ENCODE assay signal across 22 mouse cellular contexts in genomic region chr6:113444207-113444965, GRCm38 (mm10). TPM values are rescaled to one million over a fixed set of nuclear protein-coding genes. Genes with fewer than 3 reads are reported as not detected.
DNase-seq lines count a peak whose midpoint lies in the region; ATAC-seq and TF ChIP-seq lines count a peak whose summit lies in the region.
"Had no signal": no experiment of that assay in that cellular context is flagged by ENCODE, and none has a peak within 500 bp of the region (broad histone marks: within the 10 kb centered on the region; RNA-seq: fewer than 3 reads in every experiment).

No protein-coding gene starts in this region.

- no peaks in the 10 kb centered on the region for H3K27me3 ChIP-seq in kidney, adult 2 months (replicated peaks; ENCODE audit: control insufficient read depth, insufficient read depth, low read length)
- no peaks in the 10 kb centered on the region for H3K27me3 ChIP-seq in kidney, embryonic 14.5 days (ENCODE audit: control insufficient read depth, insufficient read depth, low read length)
- no peaks in the 10 kb centered on the region for H3K27me3 ChIP-seq in stomach, embryonic 15.5 days (replicated peaks)
- H3K27me3 ChIP-seq: hindbrain, embryonic 15.5 days; liver, embryonic 13.5 days; lung, embryonic 15.5 days; midbrain, embryonic 12.5 days had no signal

- WGBS in kidney, adult 2 months: 37% methylated on average over 7 of the region's 8 CpGs
- WGBS in kidney, embryonic 14.5 days: 72% methylated on average over 6 of the region's 8 CpGs
- 66% methylated on average over 8 of the region's 8 CpGs for WGBS in stomach, embryonic 15.5 days

- no peaks in the 10 kb centered on the region; the same call in 1 of the 2 replicates for H3K36me3 ChIP-seq in kidney, adult 2 months (ENCODE audit: control insufficient read depth, insufficient read depth, low read length)
- H3K36me3 ChIP-seq in kidney, embryonic 14.5 days (ENCODE audit: control insufficient read depth, insufficient read depth, low read length): peaks cover 34% of the 10 kb centered on the region
- peaks cover 28% of the 10 kb centered on the region for H3K36me3 ChIP-seq in stomach, embryonic 15.5 days

- DNase-seq in kidney, adult 2 months: peak; percentile 70
- DNase-seq in kidney, postnatal 25 days: no peak
- DNase-seq in MN1 (ENCODE audit: low spot score): peak; percentile 22
- DNase-seq in frontal cortex, postnatal 36 days (ENCODE audit: low spot score in 2 of 2): no peak
- no peak for DNase-seq in heart, postnatal 36 days
- no peak for DNase-seq in cerebellum, postnatal 25 days
- DNase-seq: adrenal gland, postnatal 10 days; B cell, adult 2 months; cerebellum, postnatal 14 days; embryo, embryonic 11 days; forebrain, postnatal 0 days; left cerebral cortex, postnatal 4 days; liver, embryonic 13.5 days; right cerebral cortex, postnatal 25 days had no signal

- H3K9ac ChIP-seq in kidney, embryonic 14.5 days (ENCODE audit: low read depth, low read length): no peak overlapping the region
- no peak overlapping the region for H3K9ac ChIP-seq in stomach, embryonic 15.5 days
- H3K9ac ChIP-seq: forebrain, postnatal 0 days; hindbrain, embryonic 15.5 days; midbrain, embryonic 12.5 days had no signal

- H3K4me1 ChIP-seq in kidney, adult 2 months (ENCODE audit: control insufficient read depth, insufficient read depth, low read length): peaks cover 15% of the 10 kb centered on the region
- H3K4me1 ChIP-seq in kidney, embryonic 14.5 days (ENCODE audit: control insufficient read depth, insufficient read depth, low read length): peaks cover 6% of the 10 kb centered on the region; the same call in 1 of the 2 replicates
- no peaks in the 10 kb centered on the region for H3K4me1 ChIP-seq in stomach, embryonic 15.5 days

- no peak overlapping the region for H3K4me2 ChIP-seq in kidney, embryonic 14.5 days (replicated peaks; ENCODE audit: low read depth, low read length)
- no peak overlapping the region for H3K4me2 ChIP-seq in stomach, embryonic 15.5 days

- TF ChIP-seq CTCF in kidney, adult 2 months (conservative IDR thresholded peaks at IDR 0.05; ENCODE audit: insufficient read depth, insufficient read length, low read depth, low read length): no peak

- ATAC-seq in kidney, embryonic 14.5 days (ENCODE audit: low FRiP score, low TSS enrichment): peak; percentile 19; the same call in 1 of the 2 replicates
- ATAC-seq in stomach, embryonic 15.5 days (ENCODE audit: insufficient read depth, low FRiP score, low read depth): no peak
- ATAC-seq: forebrain, postnatal 0 days had no signal

- intact Hi-C loops in heart, postnatal 36 days (cut with DNase I): no loop called here

- no peak overlapping the region for H3K4me3 ChIP-seq in kidney, adult 2 months (ENCODE audit: insufficient read depth, low read depth, low read length)
- H3K4me3 ChIP-seq in kidney, embryonic 14.5 days (ENCODE audit: low read length): no peak overlapping the region
- no peak overlapping the region for H3K4me3 ChIP-seq in stomach, embryonic 15.5 days (replicated peaks)
- H3K4me3 ChIP-seq: heart, embryonic 13.5 days; hindbrain, embryonic 15.5 days had no signal

- TF ChIP-seq POLR2A in kidney, adult 2 months (IDR thresholded peaks at IDR 0.05; ENCODE audit: low read depth, low read length): no peak

- no peaks in the 10 kb centered on the region for H3K9me3 ChIP-seq in kidney, embryonic 14.5 days (ENCODE audit: control insufficient read depth, low read length)
- no peaks in the 10 kb centered on the region for H3K9me3 ChIP-seq in stomach, embryonic 15.5 days
- H3K9me3 ChIP-seq: heart, embryonic 13.5 days; hindbrain, embryonic 15.5 days; liver, embryonic 13.5 days; lung, embryonic 15.5 days; midbrain, embryonic 12.5 days had no signal

- H3K27ac ChIP-seq in kidney, adult 2 months (ENCODE audit: insufficient read depth, low read depth, low read length): peak overlapping the region; percentile 78
- peak overlapping the region; percentile 65 for H3K27ac ChIP-seq in kidney, embryonic 14.5 days (ENCODE audit: low read depth, low read length)
- H3K27ac ChIP-seq in stomach, embryonic 15.5 days: peak overlapping the region; percentile 54; the same call in 1 of the 2 replicates
- H3K27ac ChIP-seq: heart, embryonic 13.5 days; hindbrain, embryonic 15.5 days; liver, embryonic 13.5 days; lung, embryonic 15.5 days; midbrain, embryonic 12.5 days had no signal

RNA-seq across cellular contexts. Expression of gene Jagn1, which starts 2.0 kb away (rescaled TPM):
- 81.6 and 82.0 TPM in 2 replicates for polyA plus RNA-seq in kidney, adult 2 months (2012; rRNA removed)
- 95.9 and 103 TPM in 2 replicates for polyA plus RNA-seq in kidney, embryonic 14.5 days (2014; fragmentation: Nextera tagmentation; extraction: Ambion mirVana)
- polyA plus RNA-seq in stomach, embryonic 15.5 days (2015; fragmentation: Nextera tagmentation; extraction: Ambion mirVana): 84.2 and 91.1 TPM in 2 replicates
- total RNA-seq in heart, postnatal 36 days (2021): 10 to 100 TPM; 20.4 to 20.9 TPM

RNA-seq across cellular contexts. Expression of gene Cidec, which starts 8.8 kb away (rescaled TPM):
- polyA plus RNA-seq in kidney, adult 2 months (2012; rRNA removed): 102 and 137 TPM in 2 replicates
- not detected in 2 replicates for polyA plus RNA-seq in kidney, embryonic 14.5 days (2014; fragmentation: Nextera tagmentation; extraction: Ambion mirVana)
- polyA plus RNA-seq in stomach, embryonic 15.5 days (2015; fragmentation: Nextera tagmentation; extraction: Ambion mirVana): 2.3 and 3.8 TPM in 2 replicates
- 10 to 100 TPM in 1 of 2 experiments, 1 to 10 TPM in 1; 2.5 to 14.0 TPM for total RNA-seq in heart, postnatal 36 days (2021)
- total RNA-seq: forebrain, postnatal 0 days; left cerebral cortex, adult 18-20 months; left cerebral cortex, postnatal 4 days; neutrophil, adult 5-6 weeks had no signal
- polyA plus RNA-seq: forebrain, postnatal 0 days; heart, embryonic 13.5 days; hindbrain, embryonic 15.5 days; lung, embryonic 15.5 days; midbrain, embryonic 12.5 days had no signal

RNA-seq across cellular contexts. Expression of gene Il17re, which starts 13.9 kb away (rescaled TPM):
- 25.7 and 41.4 TPM in 2 replicates for polyA plus RNA-seq in kidney, adult 2 months (2012; rRNA removed)
- 3.5 and 6.1 TPM in 2 replicates for polyA plus RNA-seq in kidney, embryonic 14.5 days (2014; fragmentation: Nextera tagmentation; extraction: Ambion mirVana)
- polyA plus RNA-seq in stomach, embryonic 15.5 days (2015; fragmentation: Nextera tagmentation; extraction: Ambion mirVana): 16.8 and 18.2 TPM in 2 replicates
- total RNA-seq in heart, postnatal 36 days (2021): under 1 TPM; 0.65 to 0.67 TPM
- total RNA-seq: forebrain, postnatal 0 days had no signal

RNA-seq across cellular contexts. Expression of gene Rpusd3, which starts 25.2 kb away (rescaled TPM):
- 159 and 197 TPM in 2 replicates for polyA plus RNA-seq in kidney, adult 2 months (2012; rRNA removed)
- 29.0 and 30.5 TPM in 2 replicates for polyA plus RNA-seq in kidney, embryonic 14.5 days (2014; fragmentation: Nextera tagmentation; extraction: Ambion mirVana)
- 15.9 and 20.8 TPM in 2 replicates for polyA plus RNA-seq in stomach, embryonic 15.5 days (2015; fragmentation: Nextera tagmentation; extraction: Ambion mirVana)
- total RNA-seq in heart, postnatal 36 days (2021): 10 to 100 TPM in 1 of 2 experiments, 1 to 10 TPM in 1; 9.9 to 11.6 TPM

RNA-seq across cellular contexts. Expression of gene Il17rc, which starts 26.8 kb away (rescaled TPM):
- 37.6 and 41.8 TPM in 2 replicates for polyA plus RNA-seq in kidney, adult 2 months (2012; rRNA removed)
- polyA plus RNA-seq in kidney, embryonic 14.5 days (2014; fragmentation: Nextera tagmentation; extraction: Ambion mirVana): 9.3 and 9.5 TPM in 2 replicates
- polyA plus RNA-seq in stomach, embryonic 15.5 days (2015; fragmentation: Nextera tagmentation; extraction: Ambion mirVana): 26.4 and 26.7 TPM in 2 replicates
- total RNA-seq in heart, postnatal 36 days (2021): 1 to 10 TPM; 6.4 to 6.7 TPM
- total RNA-seq: neutrophil, adult 5-6 weeks had no signal

Comparison
In these comparisons a context has a peak if more than half of its experiments do, and no peak if none do; other contexts are left out.
1. DNase-seq: peak in kidney, adult 2 months (single experiment) and MN1 (single experiment); none in kidney, postnatal 25 days (0 of 2), frontal cortex, postnatal 36 days (0 of 2), heart, postnatal 36 days (0 of 2) and cerebellum, postnatal 25 days (0 of 2).
2. RNA of gene Cidec, which starts 8.8 kb away (polyA plus RNA-seq): 102 to 137 TPM in kidney, adult 2 months; 2.3 to 3.8 TPM in stomach, embryonic 15.5 days and not detected in kidney, embryonic 14.5 days; every median in the first group is over 10 times any median in the second.
3. Peak in every context shown above with its lines, with median percentiles within 50 percentile points of each other: H3K27ac ChIP-seq.